8 mouse cellular contexts compared by ENCODE assay signal in the genomic region with DNA sequence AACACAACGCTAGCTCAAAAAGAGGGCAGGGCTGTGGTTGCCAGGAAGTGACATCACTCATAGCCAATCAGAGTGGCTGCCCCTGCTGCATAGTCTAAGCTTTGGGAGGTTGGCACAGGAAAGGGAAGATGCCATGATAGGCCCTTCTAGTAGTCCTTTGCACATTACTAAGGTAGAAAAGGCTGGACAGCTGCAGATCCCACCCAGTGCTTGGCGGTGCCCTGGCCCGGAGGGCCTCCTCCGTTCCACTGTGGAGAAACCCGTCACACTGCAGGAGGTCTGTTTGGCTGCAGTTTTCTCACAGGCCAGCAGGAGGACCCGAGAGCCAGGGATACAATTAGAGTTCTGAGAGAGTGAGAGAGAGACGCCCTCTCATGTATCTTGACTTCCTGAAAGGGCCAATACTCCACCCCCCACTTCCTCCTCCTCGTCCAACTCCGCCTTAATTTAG. TPM values are rescaled to one million over a fixed set of nuclear protein-coding genes. Genes with fewer than 3 reads are reported as not detected.
DNase-seq lines count a peak whose midpoint lies in the region; ATAC-seq lines count a peak whose summit lies in the region.

No protein-coding gene starts in this region.

- no peak overlapping the region for H3K4me2 ChIP-seq in forebrain, embryonic 11.5 days (ENCODE audit: low read depth, low read length, severe bottlenecking)
- H3K4me2 ChIP-seq in heart, embryonic 16.5 days (ENCODE audit: low read depth, low read length), result peak overlapping the region; percentile 53
- H3K4me2 ChIP-seq in liver, embryonic 13.5 days, result peak overlapping the region; percentile 48
- H3K4me2 ChIP-seq in stomach, embryonic 16.5 days (ENCODE audit: low read depth, low read length), result no peak overlapping the region

- 18% methylated on average over 9 of the region's 9 CpGs for WGBS in forebrain, embryonic 11.5 days
- 13% methylated on average over 9 of the region's 9 CpGs for WGBS in heart, embryonic 16.5 days
- 8% methylated on average over 9 of the region's 9 CpGs for WGBS in liver, embryonic 13.5 days (ENCODE audit: insufficient replicate concordance)
- 15% methylated on average over 9 of the region's 9 CpGs for WGBS in stomach, embryonic 16.5 days

- H3K4me3 ChIP-seq in forebrain, embryonic 11.5 days (ENCODE audit: low read depth, low read length), result no peak overlapping the region; the same call in 1 of the 2 replicates
- peak overlapping the region; percentile 30 for H3K4me3 ChIP-seq in heart, embryonic 16.5 days (ENCODE audit: low read length)
- H3K4me3 ChIP-seq in liver, embryonic 13.5 days (replicated peaks), result peak overlapping the region; percentile 34
- no peak overlapping the region for H3K4me3 ChIP-seq in stomach, embryonic 16.5 days (replicated peaks; ENCODE audit: low read length)

- H3K9ac ChIP-seq in forebrain, embryonic 11.5 days (ENCODE audit: low read length), result no peak overlapping the region
- H3K9ac ChIP-seq in heart, embryonic 16.5 days (ENCODE audit: low read length), result no peak overlapping the region
- H3K9ac ChIP-seq in liver, embryonic 13.5 days, result no peak overlapping the region
- no peak overlapping the region for H3K9ac ChIP-seq in stomach, embryonic 16.5 days (ENCODE audit: low read length)

- ATAC-seq in forebrain, embryonic 11.5 days (replicated peaks; ENCODE audit: low FRiP score), result peak; percentile 26
- ATAC-seq in heart, embryonic 16.5 days (replicated peaks; ENCODE audit: extremely low read depth, insufficient read depth, low FRiP score), result peak; percentile 53
- peak; percentile 60 for ATAC-seq in liver, embryonic 13.5 days (ENCODE audit: low read depth)
- ATAC-seq in stomach, embryonic 16.5 days (ENCODE audit: insufficient read depth, low FRiP score), result peak; percentile 49

- DNase-seq in CD4-positive, CD25-positive, alpha-beta regulatory T cell, adult 2 months (ENCODE audit: low read depth, low spot score), result peak; percentile 92
- DNase-seq in c-Kit-negative CD71-positive TER-119-positive erythroid progenitor cells, embryonic 14.5 days (ENCODE audit: low read depth, low spot score), result peak; percentile 29
- peak; percentile 83 for DNase-seq in forebrain, embryonic 11.5 days (ENCODE audit: low spot score)
- peak; percentile 81 to 85 for DNase-seq in kidney, postnatal 25 days
- peak; percentile 64 for DNase-seq in liver, embryonic 13.5 days
- peak; percentile 86 for DNase-seq in neural tube, embryonic 10.5 days (ENCODE audit: extremely low spot score, low spot score)

- H3K27ac ChIP-seq in forebrain, embryonic 11.5 days (ENCODE audit: low read depth, low read length), result 0 out of 2 replicates have a peak overlapping the region, but pooled peaks have one; percentile 1
- H3K27ac ChIP-seq in heart, embryonic 16.5 days (ENCODE audit: low read length), result no peak overlapping the region
- H3K27ac ChIP-seq in liver, embryonic 13.5 days, result no peak overlapping the region
- H3K27ac ChIP-seq in stomach, embryonic 16.5 days (ENCODE audit: low read length), result no peak overlapping the region; the same call in 1 of the 2 replicates

- H3K36me3 ChIP-seq in forebrain, embryonic 11.5 days (ENCODE audit: control insufficient read depth, insufficient read depth, low read length), result peaks cover 9% of the 10 kb centered on the region; the same call in 1 of the 2 replicates
- peaks cover 20% of the 10 kb centered on the region for H3K36me3 ChIP-seq in heart, embryonic 16.5 days (ENCODE audit: control insufficient read depth, insufficient read depth)
- H3K36me3 ChIP-seq in liver, embryonic 13.5 days, result peaks cover 53% of the 10 kb centered on the region
- H3K36me3 ChIP-seq in stomach, embryonic 16.5 days (ENCODE audit: control insufficient read depth, insufficient read depth, low read length), result peaks cover 28% of the 10 kb centered on the region

- no peaks in the 10 kb centered on the region for H3K27me3 ChIP-seq in forebrain, embryonic 11.5 days (ENCODE audit: control insufficient read depth, insufficient read depth, low read length)
- no peaks in the 10 kb centered on the region; the same call in 1 of the 2 replicates for H3K27me3 ChIP-seq in heart, embryonic 16.5 days (ENCODE audit: control insufficient read depth, insufficient read depth, low read length)
- H3K27me3 ChIP-seq in liver, embryonic 13.5 days, result no peaks in the 10 kb centered on the region
- H3K27me3 ChIP-seq in stomach, embryonic 16.5 days (ENCODE audit: control insufficient read depth, insufficient read depth, low read length), result no peaks in the 10 kb centered on the region

- no peaks in the 10 kb centered on the region for H3K9me3 ChIP-seq in forebrain, embryonic 11.5 days (ENCODE audit: control insufficient read depth, low read length)
- H3K9me3 ChIP-seq in heart, embryonic 16.5 days (replicated peaks; ENCODE audit: control insufficient read depth, low read length), result no peaks in the 10 kb centered on the region
- no peaks in the 10 kb centered on the region for H3K9me3 ChIP-seq in liver, embryonic 13.5 days (replicated peaks)
- H3K9me3 ChIP-seq in stomach, embryonic 16.5 days (replicated peaks; ENCODE audit: control insufficient read depth, low read length), result no peaks in the 10 kb centered on the region

- peaks cover 26% of the 10 kb centered on the region for H3K4me1 ChIP-seq in forebrain, embryonic 11.5 days (replicated peaks; ENCODE audit: control insufficient read depth, insufficient read depth, low read length)
- peaks cover 12% of the 10 kb centered on the region for H3K4me1 ChIP-seq in heart, embryonic 16.5 days (ENCODE audit: control insufficient read depth, insufficient read depth, low read length)
- H3K4me1 ChIP-seq in liver, embryonic 13.5 days (replicated peaks), result peaks cover 19% of the 10 kb centered on the region
- peaks cover 9% of the 10 kb centered on the region for H3K4me1 ChIP-seq in stomach, embryonic 16.5 days (ENCODE audit: control insufficient read depth, insufficient read depth, low read length)

RNA-seq across cellular contexts. Expression of a gene that starts 38.9 kb away (rescaled TPM):
- polyA plus RNA-seq in forebrain, embryonic 11.5 days (2014; fragmentation: Nextera tagmentation; extraction: Ambion mirVana), result 20.6 and 23.6 TPM in 2 replicates
- polyA plus RNA-seq in heart, embryonic 16.5 days (2015; fragmentation: Nextera tagmentation; extraction: Ambion mirVana), result 9.7 and 10.7 TPM in 2 replicates
- polyA plus RNA-seq in liver, embryonic 13.5 days (2015; fragmentation: Nextera tagmentation; extraction: Ambion mirVana), result 0.93 and 1.1 TPM in 2 replicates
- polyA plus RNA-seq in stomach, embryonic 16.5 days (2015; fragmentation: Nextera tagmentation; extraction: Ambion mirVana), result 10.4 and 11.2 TPM in 2 replicates

RNA-seq across cellular contexts. Expression of a gene that starts 51.1 kb away (rescaled TPM):
- 26.1 and 27.8 TPM in 2 replicates for polyA plus RNA-seq in forebrain, embryonic 11.5 days (2014; fragmentation: Nextera tagmentation; extraction: Ambion mirVana)
- polyA plus RNA-seq in heart, embryonic 16.5 days (2015; fragmentation: Nextera tagmentation; extraction: Ambion mirVana), result 6.5 and 6.6 TPM in 2 replicates
- 3.8 and 3.9 TPM in 2 replicates for polyA plus RNA-seq in liver, embryonic 13.5 days (2015; fragmentation: Nextera tagmentation; extraction: Ambion mirVana)
- 10.5 and 13.9 TPM in 2 replicates for polyA plus RNA-seq in stomach, embryonic 16.5 days (2015; fragmentation: Nextera tagmentation; extraction: Ambion mirVana)

Comparison
In these comparisons a context has a peak if more than half of its experiments do, and no peak if none do; other contexts are left out.
1. DNase-seq: peak in every context shown above with its lines; median percentile 92 in CD4-positive, CD25-positive, alpha-beta regulatory T cell, adult 2 months; 86 in neural tube, embryonic 10.5 days; 83 in forebrain, embryonic 11.5 days; 83 in kidney, postnatal 25 days; 64 in liver, embryonic 13.5 days; 29 in c-Kit-negative CD71-positive TER-119-positive erythroid progenitor cells, embryonic 14.5 days.
2. H3K4me2 ChIP-seq: peak in heart, embryonic 16.5 days (single experiment) and liver, embryonic 13.5 days (single experiment); none in forebrain, embryonic 11.5 days (single experiment) and stomach, embryonic 16.5 days (single experiment).
3. H3K4me3 ChIP-seq: peak in heart, embryonic 16.5 days (single experiment) and liver, embryonic 13.5 days (single experiment); none in forebrain, embryonic 11.5 days (single experiment) and stomach, embryonic 16.5 days (single experiment).
4. Peak in every context shown above with its lines, with median percentiles within 50 percentile points of each other: ATAC-seq.